Mouse (Mus musculus): Measurements from ENCODE around the gene Nfe2. TPM values are rescaled to one million over a fixed set of nuclear protein-coding genes. Genes with fewer than 3 reads are reported as not detected.
A peak's percentile ranks its signal among the peaks of the same experiment; 100 is the strongest.
"Not testable (repeated sequence)": the region's sequence is repeated elsewhere in the genome, so short reads cannot be mapped to it uniquely, and the experiment has no call there.

The Nfe2 gene
- total RNA-seq, 2 experiments from 2014 or later = 5.8 to 8.9 TPM

- DNase-seq (ENCODE audit: low spot score in 2 of 2) = no peak
Measured at GRCm38 (mm10) chr15:103252660-103253059, 5.5 kb downstream of the Nfe2 start.

DNA sequence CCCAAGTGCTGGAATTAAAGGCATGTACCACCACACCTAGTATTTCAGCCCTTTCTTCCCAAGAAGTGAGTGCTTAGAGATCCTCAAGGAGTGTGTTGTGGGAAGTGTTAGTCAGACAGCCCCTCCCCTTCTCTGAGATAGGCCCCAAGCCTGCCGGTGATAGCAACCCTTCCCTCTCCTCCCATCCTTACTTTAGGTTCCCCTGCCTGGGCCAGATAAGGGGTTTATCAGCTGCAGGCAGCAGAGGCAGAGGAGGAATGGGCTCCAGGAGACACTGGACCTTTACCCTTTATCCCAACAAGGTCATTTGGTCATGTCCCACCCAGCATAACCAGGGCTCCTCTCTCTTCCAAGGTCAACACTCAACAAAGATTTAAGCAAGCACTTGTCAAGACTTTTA lies 6.6 kb downstream of the Nfe2 start:
- DNase-seq (ENCODE audit: low spot score in 2 of 2) = no peak

- DNase-seq (ENCODE audit: low spot score in 2 of 2) = peak in 1 of 2 experiments; percentile 66
Measured at GRCm38 (mm10) chr15:103250195-103250740, 7.9 kb downstream of the Nfe2 start.

GRCm38 (mm10) chr15:103249511-103249910 lies 8.7 kb downstream of the Nfe2 start:
- DNase-seq (ENCODE audit: low spot score in 2 of 2) = not testable (repeated sequence)

GRCm38 (mm10) chr15:103248401-103249313 lies 9.5 kb downstream of the Nfe2 start:
- no peak for DNase-seq (ENCODE audit: low spot score in 2 of 2)

- no peak for DNase-seq (ENCODE audit: low spot score in 2 of 2)
Measured at GRCm38 (mm10) chr15:103247782-103248400, 10.3 kb downstream of the Nfe2 start.

DNA sequence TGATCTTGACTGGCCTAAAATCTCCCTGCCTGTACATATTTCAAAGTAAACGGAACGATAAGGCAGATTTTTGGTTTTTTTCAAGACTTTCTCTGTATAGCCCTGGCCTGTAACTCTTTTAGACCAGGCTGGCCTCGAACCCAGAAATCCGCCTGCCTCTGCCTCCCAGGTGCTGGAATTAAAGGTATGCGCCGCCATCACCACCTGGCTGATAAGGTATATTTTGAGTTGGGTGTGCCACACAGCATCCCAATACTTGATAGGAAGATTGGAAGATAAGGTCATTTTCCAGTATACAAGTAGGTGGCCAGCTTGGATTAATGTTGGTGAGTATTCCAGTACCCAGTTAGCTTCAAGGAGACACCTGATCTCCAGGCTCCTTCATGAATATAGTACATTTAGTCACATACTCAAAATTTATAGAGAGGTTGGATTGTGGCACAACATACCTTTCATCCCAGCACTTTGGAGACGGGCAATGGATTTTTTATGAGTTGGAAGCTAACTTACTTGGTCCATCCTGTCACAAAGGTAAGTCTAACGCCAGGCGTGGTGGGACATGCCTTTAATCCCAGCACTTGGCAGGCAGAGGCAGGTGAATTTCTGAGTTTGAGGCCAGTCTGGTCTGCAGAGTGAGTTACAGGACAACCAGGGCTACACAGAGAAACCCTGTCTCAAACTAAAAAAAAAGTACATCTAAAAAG lies 11.0 kb downstream of the Nfe2 start:
- DNase-seq (ENCODE audit: low spot score in 2 of 2) = no peak

DNA sequence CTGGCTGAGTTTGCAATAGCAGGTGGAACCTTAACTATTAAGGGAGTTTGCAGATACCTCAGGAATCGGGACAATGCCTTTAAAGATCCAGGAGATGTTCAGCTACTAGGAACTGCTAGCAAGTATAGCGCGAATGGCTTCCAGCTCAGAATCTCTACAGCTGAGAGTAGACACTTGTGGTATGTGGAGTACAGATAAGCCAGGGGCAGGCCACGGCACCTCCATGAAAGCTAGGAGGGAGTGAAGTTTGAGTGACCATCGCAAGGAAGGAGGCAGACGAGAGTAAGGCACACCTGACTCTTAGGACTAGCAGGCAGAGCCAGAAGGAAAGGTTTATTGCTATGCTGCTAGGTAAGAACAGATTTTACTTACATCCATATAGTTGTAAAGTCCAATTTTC lies 12.6 kb downstream of the Nfe2 start:
- no peak for DNase-seq (ENCODE audit: low spot score in 2 of 2)

GRCm38 (mm10) chr15:103242885-103243284 lies 15.3 kb downstream of the Nfe2 start:
- DNase-seq (ENCODE audit: low spot score in 2 of 2) = no peak

DNA sequence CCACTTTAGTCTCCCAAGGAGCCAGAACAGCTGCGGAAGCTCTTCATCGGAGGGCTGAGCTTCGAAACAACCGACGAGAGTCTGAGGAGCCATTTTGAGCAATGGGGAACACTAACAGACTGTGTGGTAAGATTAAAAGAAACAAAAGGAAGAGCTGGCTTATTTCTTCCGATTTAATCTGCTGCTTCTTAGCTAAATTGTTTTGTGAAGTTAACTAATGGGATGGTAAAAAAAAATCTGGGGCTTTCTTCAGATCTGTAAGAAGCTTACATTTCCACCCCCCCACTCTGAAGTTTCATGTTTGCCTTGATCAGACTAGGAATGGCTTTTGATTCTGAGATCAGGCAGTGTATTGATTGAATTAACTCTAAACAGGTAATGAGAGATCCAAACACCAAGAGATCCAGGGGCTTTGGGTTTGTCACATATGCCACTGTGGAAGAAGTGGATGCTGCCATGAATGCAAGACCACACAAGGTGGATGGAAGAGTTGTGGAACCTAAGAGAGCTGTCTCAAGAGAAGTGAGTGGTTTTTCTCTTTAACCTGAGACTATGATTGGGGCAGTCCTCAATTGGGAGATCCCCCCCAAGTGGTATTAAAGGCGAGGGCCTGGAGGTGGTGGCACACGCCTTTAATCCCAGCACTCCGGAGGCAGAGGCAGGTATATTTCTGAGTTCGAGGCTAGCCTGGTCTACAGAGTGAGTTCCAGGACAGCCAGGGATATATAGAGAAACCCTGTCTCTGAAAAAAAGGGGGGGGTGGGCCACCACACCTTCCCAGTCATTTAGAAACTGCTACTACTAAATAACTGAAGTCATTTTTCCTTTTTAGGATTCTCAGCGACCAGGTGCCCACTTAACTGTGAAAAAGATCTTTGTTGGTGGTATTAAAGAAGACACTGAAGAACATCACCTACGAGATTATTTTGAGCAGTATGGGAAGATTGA lies 16.9 kb downstream of the Nfe2 start:
- not testable (repeated sequence) for DNase-seq (ENCODE audit: low spot score in 2 of 2)

DNA sequence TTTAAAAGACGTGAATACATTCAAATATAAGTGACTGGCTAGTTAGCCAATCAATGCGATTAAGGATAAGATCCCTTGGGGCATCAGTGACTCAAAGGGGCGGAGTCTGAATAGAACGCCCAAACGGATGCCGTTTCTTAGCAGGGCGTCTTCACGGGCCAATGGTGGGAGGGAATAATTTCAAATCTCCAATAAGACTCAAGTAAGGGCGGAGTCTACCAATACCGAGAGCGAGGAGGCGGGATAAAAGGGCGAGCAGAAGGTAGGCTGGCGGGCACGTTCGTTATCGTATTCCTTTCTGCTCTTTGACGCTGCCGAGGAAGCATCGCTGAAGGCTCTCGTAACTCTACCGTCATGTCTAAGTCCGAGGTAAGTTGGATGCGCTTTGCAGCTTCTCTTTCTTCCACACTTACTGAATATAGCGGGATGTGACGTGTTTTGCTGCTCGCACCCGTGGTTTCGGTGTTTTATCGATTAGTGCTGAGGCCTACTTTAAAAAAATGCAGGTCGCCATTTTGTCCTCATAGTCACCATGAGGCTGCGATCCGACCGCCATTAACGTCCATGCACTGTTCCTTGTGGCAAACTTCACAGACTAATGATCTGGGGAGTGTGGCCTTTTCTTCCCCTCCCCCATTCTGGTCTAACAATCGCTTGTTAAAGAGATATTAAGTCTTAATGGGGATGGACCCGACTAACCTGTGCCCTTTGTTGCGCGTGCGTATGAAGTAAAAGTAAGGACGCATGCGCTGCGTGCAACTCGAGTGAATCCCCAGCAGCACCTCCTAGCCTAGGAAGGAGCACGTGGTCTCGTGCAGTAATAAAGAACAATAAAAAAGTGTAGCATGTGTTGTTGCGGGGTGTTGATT lies 17.8 kb downstream of the Nfe2 start, which contains the start of gene Hnrnpa1:
Gene Hnrnpa1 (plus strand): TSS at position 273 of the 869 bp plus-strand sequence.
- DNase-seq (ENCODE audit: low spot score in 2 of 2) = peak; percentile 72 to 80

- peak; percentile 88 to 97 for DNase-seq (ENCODE audit: low spot score in 2 of 2)
Measured at GRCm38 (mm10) chr15:103239685-103240159, 18.5 kb downstream of the Nfe2 start, which contains the start of gene Cbx5. TSS of gene Cbx5 (minus strand) at chr15:103239816.

GRCm38 (mm10) chr15:103239130-103239684 lies 19.0 kb downstream of the Nfe2 start:
- peak; percentile 70 to 83 for DNase-seq (ENCODE audit: low spot score in 2 of 2)

DNA sequence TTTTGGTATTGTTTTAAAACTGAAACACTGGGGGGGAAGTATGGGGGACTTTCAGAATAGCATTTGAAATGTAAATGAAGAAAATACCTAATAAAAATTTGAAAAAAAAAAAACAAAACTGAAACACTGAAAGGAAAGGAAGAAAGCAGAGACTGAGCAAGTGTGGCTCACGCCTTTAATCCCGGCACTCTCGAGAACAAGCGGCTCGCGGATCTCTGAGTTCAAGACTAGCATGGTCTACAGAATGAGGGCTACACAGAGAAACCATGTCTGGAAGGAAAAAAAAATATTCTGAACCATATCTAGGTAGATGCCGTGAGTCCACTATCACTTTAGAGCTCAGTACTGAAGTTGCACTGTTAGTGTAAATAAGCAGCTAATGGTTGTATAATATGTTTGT lies 20.9 kb downstream of the Nfe2 start:
- DNase-seq (ENCODE audit: low spot score in 2 of 2) = no peak

GRCm38 (mm10) chr15:103233119-103233518 lies 25.1 kb downstream of the Nfe2 start:
- DNase-seq (ENCODE audit: low spot score in 2 of 2) = no peak

DNA sequence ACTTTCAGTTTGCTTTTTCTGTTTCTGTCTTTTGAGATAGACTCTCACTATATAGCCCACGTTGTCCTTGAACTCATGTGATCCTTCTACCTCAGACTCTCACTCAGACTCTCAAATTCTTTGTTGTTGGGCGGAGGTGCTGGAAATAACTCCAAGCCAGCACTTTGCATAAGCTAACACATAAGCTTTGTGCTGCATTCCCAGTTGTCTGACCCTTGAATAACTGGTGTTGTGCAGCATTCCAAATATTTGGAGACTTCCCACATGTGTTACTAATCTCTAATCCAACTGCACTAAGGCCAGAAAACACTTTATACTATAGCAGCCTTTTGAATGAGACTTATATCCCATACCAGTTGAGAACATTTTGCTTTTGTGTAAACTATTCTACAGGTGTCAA lies 29.3 kb downstream of the Nfe2 start:
- DNase-seq (ENCODE audit: low spot score in 2 of 2) = no peak

GRCm38 (mm10) chr15:103227572-103227971 lies 30.6 kb downstream of the Nfe2 start:
- no peak for DNase-seq (ENCODE audit: low spot score in 2 of 2)

DNA sequence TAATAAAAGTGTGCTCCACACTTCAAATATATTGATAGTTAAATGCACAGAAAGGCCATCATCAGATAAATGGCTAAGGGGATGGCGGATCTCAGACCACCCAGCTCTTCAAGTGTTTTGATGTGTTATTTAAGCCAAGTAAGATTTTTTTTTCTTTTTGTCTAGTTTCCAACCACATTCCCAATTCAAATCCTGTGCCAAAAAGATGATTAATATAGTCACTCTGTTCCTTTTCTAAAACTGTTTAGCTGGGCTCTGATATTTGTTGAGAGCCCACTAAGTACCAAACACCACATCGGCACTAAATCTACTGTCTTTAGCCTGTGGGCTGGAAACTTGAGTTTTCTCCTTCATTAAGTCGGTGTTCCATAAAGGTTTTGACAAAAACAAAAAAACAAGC lies 31.2 kb downstream of the Nfe2 start:
- DNase-seq (ENCODE audit: low spot score in 2 of 2) = no peak

DNA sequence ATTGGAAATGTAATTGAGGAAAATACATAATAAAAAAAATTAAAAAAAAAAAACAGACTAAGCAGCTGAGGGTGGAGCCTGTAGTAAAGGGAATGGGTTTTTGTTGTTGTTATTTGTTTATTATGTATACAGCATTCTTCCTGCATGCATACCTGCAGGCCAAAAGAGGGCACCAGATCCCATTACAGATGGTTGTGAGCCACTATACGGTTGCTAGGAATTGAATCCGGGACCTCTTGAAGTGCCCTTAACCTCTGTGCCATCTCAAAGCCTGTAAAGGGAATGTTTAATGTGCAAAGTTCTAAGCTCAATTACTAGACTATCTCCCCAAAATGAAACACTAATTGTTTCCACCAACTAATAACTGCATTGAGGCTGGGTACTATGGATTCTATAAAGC lies 34.0 kb downstream of the Nfe2 start:
- no peak for DNase-seq (ENCODE audit: low spot score in 2 of 2)
